Mouse (Mus musculus) lung, adult 2 months (tissue): Measurements from ENCODE around the gene Cradd. TPM values are rescaled to one million over a fixed set of nuclear protein-coding genes. Genes with fewer than 3 reads are reported as not detected.

Experiments used
- DNase-seq: peaks from one replicate; pipeline ENCODE4 v3.0.0; 2022
- H3K4me1 ChIP-seq: fragments of 200-500 bp; 2 replicates; pipeline ENCODE4 v1.6.1; 2011; ENCODE audit warnings: low read length; ENCODE audit not compliant: control insufficient read depth, insufficient read depth
- H3K4me3 ChIP-seq: fragments of 200-500 bp; replicated peaks from 2 replicates; pipeline ENCODE3; 2011; ENCODE audit warnings: low read depth, mild to moderate bottlenecking, control low read depth, low read length; ENCODE audit errors: extremely low read depth
- CTCF ChIP-seq: fragments of 200-500 bp; IDR thresholded peaks from 2 replicates; pipeline ENCODE4 v1.5.1; 2011; ENCODE audit warnings: mild to moderate bottlenecking, low read length, control low read depth; ENCODE audit not compliant: insufficient read depth
- POLR2A ChIP-seq: fragments of 200-500 bp; IDR thresholded peaks from 2 replicates; pipeline ENCODE4 v1.6.1; 2011; ENCODE audit warnings: low read depth, mild to moderate bottlenecking, control low read depth, low read length, borderline replicate concordance; ENCODE audit errors: extremely low read depth
- whole genome bisulfite sequencing: fragments of 180-500 bp; shearing (Covaris S2); methylation state at CpG from one replicate; pipeline ENCODE4 v1.1.7; 2018; 5-methylcytosine and 5-hydroxymethylcytosine counted together
- polyA plus RNA-seq: library from polyadenylated mRNA; depleted of rRNA; stranded (reverse); fragments of >200 nt; gene quantifications from 2 replicates; pipeline ENCODE4 v1.2.3, GENCODE M21; 2012

Cradd gene
- polyA plus RNA-seq, 1 experiment = 21.0 TPM

- no peak overlapping the region for H3K4me3 ChIP-seq
- no peak for DNase-seq
- TF ChIP-seq CTCF (no peak), POLR2A (no peak)
- WGBS = 42% methylated on average over 5 of the region's 5 CpGs
- H3K4me1 ChIP-seq = peaks cover 4% of the 10 kb centered on the region
Observed at GRCm38 (mm10) chr10:95266983-95267382, 57.0 kb downstream of the Cradd start.

GRCm38 (mm10) chr10:95266041-95266762, 57.7 kb downstream of the Cradd start:
- TF ChIP-seq POLR2A = no peak
- no peak for TF ChIP-seq CTCF
- no peak overlapping the region for H3K4me3 ChIP-seq
- peaks cover 4% of the 10 kb centered on the region for H3K4me1 ChIP-seq
- WGBS = 56% methylated on average over 10 of the region's 10 CpGs
- peak; percentile 29 for DNase-seq

- no peak for DNase-seq
- H3K4me3 ChIP-seq = no peak overlapping the region
- WGBS = 72% methylated on average over 4 of the region's 4 CpGs
- TF ChIP-seq POLR2A = no peak
- TF ChIP-seq CTCF = no peak
- H3K4me1 ChIP-seq = peaks cover 6% of the 10 kb centered on the region
Observed at GRCm38 (mm10) chr10:95265576-95265975, 58.4 kb downstream of the Cradd start.

GRCm38 (mm10) chr10:95264485-95265321, 59.2 kb downstream of the Cradd start:
- DNase-seq = peak; percentile 71
- TF ChIP-seq POLR2A (peak; percentile 23; the same call in 1 of the 2 replicates), CTCF (no peak)
- Histone ChIP-seq H3K4me3 (peak overlapping the region; percentile 77), H3K4me1 (peaks cover 9% of the 10 kb centered on the region)
- 7% methylated on average over 37 of the region's 37 CpGs for WGBS

- WGBS = 41% methylated on average over 11 of the region's 11 CpGs
- TF ChIP-seq CTCF (no peak), POLR2A (no peak)
- DNase-seq = no peak
- Histone ChIP-seq H3K4me3 (no peak overlapping the region), H3K4me1 (peaks cover 10% of the 10 kb centered on the region)
Observed at GRCm38 (mm10) chr10:95262388-95262787, 61.5 kb downstream of the Cradd start.

GRCm38 (mm10) chr10:95261279-95261678, 62.7 kb downstream of the Cradd start:
- no peak overlapping the region for H3K4me3 ChIP-seq
- no peak for DNase-seq
- peaks cover 10% of the 10 kb centered on the region for H3K4me1 ChIP-seq
- WGBS = 20% methylated on average over 2 of the region's 2 CpGs
- TF ChIP-seq POLR2A = no peak
- no peak for TF ChIP-seq CTCF

- 51% methylated on average over 3 of the region's 3 CpGs for WGBS
- H3K4me3 ChIP-seq = no peak overlapping the region
- no peak for TF ChIP-seq POLR2A
- TF ChIP-seq CTCF = no peak
- H3K4me1 ChIP-seq = peaks cover 10% of the 10 kb centered on the region; the same call in 1 of the 2 replicates
- DNase-seq = no peak
Observed at GRCm38 (mm10) chr10:95260420-95260819, 63.5 kb downstream of the Cradd start.

- TF ChIP-seq CTCF = no peak
- no peak for TF ChIP-seq POLR2A
- peaks cover 6% of the 10 kb centered on the region for H3K4me1 ChIP-seq
- WGBS = 67% methylated on average over 10 of the region's 10 CpGs
- DNase-seq = no peak
- no peak overlapping the region for H3K4me3 ChIP-seq
Observed at GRCm38 (mm10) chr10:95258471-95259155, 65.3 kb downstream of the Cradd start.

GRCm38 (mm10) chr10:95257979-95258378, 66.0 kb downstream of the Cradd start:
- no peak for DNase-seq
- Histone ChIP-seq H3K4me1 (peaks cover 6% of the 10 kb centered on the region), H3K4me3 (no peak overlapping the region)
- TF ChIP-seq CTCF (no peak), POLR2A (no peak)
- WGBS = 63% methylated on average over 8 of the region's 8 CpGs
